Mouse (Mus musculus) erythroblast, adult 5-6 weeks (primary cell): ENCODE measurements around the gene Slc10a3. TPM values are rescaled to one million over a fixed set of nuclear protein-coding genes. Genes with fewer than 3 reads are reported as not detected.

Experiments
- total RNA-seq, 2 experiments: library from RNA; stranded (forward) in 1 of 2; stranded (reverse) in 1 of 2; fragments of 150-400 nt in 1 of 2; fragments of 200-764, 138-1000 nt in 1 of 2; gene quantifications; 2 replicates each; pipeline versions ENCODE4 v1.2.3 to v1.2.4; 2015 to 2017; ENCODE audit warnings: low replicate concordance in 2 of 2

The Slc10a3 gene
- total RNA-seq, 2 experiments from 2014 or later: 2.1 to 3.0 TPM

Other genes with a start within 250 kb of the Slc10a3 start
- gene Opn1mw, start 245.9 kb downstream of the Slc10a3 start, total RNA-seq (2015; ENCODE audit: low replicate concordance): not detected in 2 replicates
- not detected in 2 replicates for gene Opn1mw, start 245.9 kb downstream of the Slc10a3 start, total RNA-seq (2017; ENCODE audit: low replicate concordance)
- 8.5 and 9.4 TPM in 2 replicates for gene Mecp2, start 238.0 kb downstream of the Slc10a3 start, total RNA-seq (2015; ENCODE audit: low replicate concordance)
- 7.2 and 11.4 TPM in 2 replicates for gene Mecp2, start 238.0 kb downstream of the Slc10a3 start, total RNA-seq (2017; ENCODE audit: low replicate concordance)
- not detected in 2 replicates for gene Tex28, start 205.5 kb downstream of the Slc10a3 start, total RNA-seq (2015; ENCODE audit: low replicate concordance)
- gene Tex28, start 205.5 kb downstream of the Slc10a3 start, total RNA-seq (2017; ENCODE audit: low replicate concordance): not detected in 2 replicates
- not detected in 2 replicates for gene Tktl1, start 196.1 kb downstream of the Slc10a3 start, total RNA-seq (2015; ENCODE audit: low replicate concordance)
- gene Tktl1, start 196.1 kb downstream of the Slc10a3 start, total RNA-seq (2017; ENCODE audit: low replicate concordance): not detected in 2 replicates
- gene Flna, start 123.5 kb downstream of the Slc10a3 start, total RNA-seq (2015; ENCODE audit: low replicate concordance): 103 and 133 TPM in 2 replicates
- gene Flna, start 123.5 kb downstream of the Slc10a3 start, total RNA-seq (2017; ENCODE audit: low replicate concordance): 189 and 215 TPM in 2 replicates
- gene Emd, start 118.7 kb downstream of the Slc10a3 start, total RNA-seq (2015; ENCODE audit: low replicate concordance): 26.3 and 29.0 TPM in 2 replicates
- 5.7 and 25.5 TPM in 2 replicates for gene Emd, start 118.7 kb downstream of the Slc10a3 start, total RNA-seq (2017; ENCODE audit: low replicate concordance)
- 743 and 770 TPM in 2 replicates for gene Rpl10, start 102.5 kb downstream of the Slc10a3 start, total RNA-seq (2015; ENCODE audit: low replicate concordance)
- gene Rpl10, start 102.5 kb downstream of the Slc10a3 start, total RNA-seq (2017; ENCODE audit: low replicate concordance): 310 and 397 TPM in 2 replicates
- gene Taz, start 91.4 kb downstream of the Slc10a3 start, total RNA-seq (2015; ENCODE audit: low replicate concordance): 11.5 and 29.0 TPM in 2 replicates
- 7.2 and 24.5 TPM in 2 replicates for gene Taz, start 91.4 kb downstream of the Slc10a3 start, total RNA-seq (2017; ENCODE audit: low replicate concordance)
- gene Dnase1l1, start 91.0 kb downstream of the Slc10a3 start, total RNA-seq (2015; ENCODE audit: low replicate concordance): 27.9 and 29.0 TPM in 2 replicates
- 17.3 and 29.3 TPM in 2 replicates for gene Dnase1l1, start 91.0 kb downstream of the Slc10a3 start, total RNA-seq (2017; ENCODE audit: low replicate concordance)
- gene Atp6ap1, start 76.3 kb downstream of the Slc10a3 start, total RNA-seq (2015; ENCODE audit: low replicate concordance): 144 and 155 TPM in 2 replicates
- gene Atp6ap1, start 76.3 kb downstream of the Slc10a3 start, total RNA-seq (2017; ENCODE audit: low replicate concordance): 143 and 265 TPM in 2 replicates
- 139 and 145 TPM in 2 replicates for gene Gdi1, start 68.4 kb downstream of the Slc10a3 start, total RNA-seq (2015; ENCODE audit: low replicate concordance)
- gene Gdi1, start 68.4 kb downstream of the Slc10a3 start, total RNA-seq (2017; ENCODE audit: low replicate concordance): 60.1 and 128 TPM in 2 replicates
- 16.9 and 18.8 TPM in 2 replicates for gene Fam50a, start 60.3 kb downstream of the Slc10a3 start, total RNA-seq (2015; ENCODE audit: low replicate concordance)
- gene Fam50a, start 60.3 kb downstream of the Slc10a3 start, total RNA-seq (2017; ENCODE audit: low replicate concordance): 6.1 and 36.1 TPM in 2 replicates
- gene Plxna3, start 44.3 kb downstream of the Slc10a3 start, total RNA-seq (2015; ENCODE audit: low replicate concordance): 0.42 TPM in 1 of 2 replicates, not detected in the other
- 0.34 and 2.6 TPM in 2 replicates for gene Plxna3, start 44.3 kb downstream of the Slc10a3 start, total RNA-seq (2017; ENCODE audit: low replicate concordance)
- gene Lage3, start 19.7 kb downstream of the Slc10a3 start, total RNA-seq (2015; ENCODE audit: low replicate concordance): 4.2 and 10.9 TPM in 2 replicates
- 2.4 and 10.9 TPM in 2 replicates for gene Lage3, start 19.7 kb downstream of the Slc10a3 start, total RNA-seq (2017; ENCODE audit: low replicate concordance)
- gene Ubl4a, start 131 bp downstream of the Slc10a3 start, total RNA-seq (2015; ENCODE audit: low replicate concordance): 4.0 and 15.0 TPM in 2 replicates
- gene Ubl4a, start 131 bp downstream of the Slc10a3 start, total RNA-seq (2017; ENCODE audit: low replicate concordance): 3.4 and 6.7 TPM in 2 replicates
- gene Fam3a, start 19.9 kb upstream of the Slc10a3 start, total RNA-seq (2015; ENCODE audit: low replicate concordance): 3.7 and 9.4 TPM in 2 replicates
- gene Fam3a, start 19.9 kb upstream of the Slc10a3 start, total RNA-seq (2017; ENCODE audit: low replicate concordance): 4.0 and 8.8 TPM in 2 replicates
- 5.2 and 14.0 TPM in 2 replicates for gene Ikbkg, start 19.9 kb upstream of the Slc10a3 start, total RNA-seq (2015; ENCODE audit: low replicate concordance)
- gene Ikbkg, start 19.9 kb upstream of the Slc10a3 start, total RNA-seq (2017; ENCODE audit: low replicate concordance): 19.8 and 36.4 TPM in 2 replicates
- 89.3 and 104 TPM in 2 replicates for gene G6pdx, start 55.8 kb upstream of the Slc10a3 start, total RNA-seq (2015; ENCODE audit: low replicate concordance)
- 46.4 and 58.4 TPM in 2 replicates for gene G6pdx, start 55.8 kb upstream of the Slc10a3 start, total RNA-seq (2017; ENCODE audit: low replicate concordance)
- gene Gm6880, start 108.0 kb upstream of the Slc10a3 start, total RNA-seq (2015; ENCODE audit: low replicate concordance): not detected in 2 replicates
- not detected in 2 replicates for gene Gm6880, start 108.0 kb upstream of the Slc10a3 start, total RNA-seq (2017; ENCODE audit: low replicate concordance)
- gene Olfr1326-ps1, start 201.5 kb upstream of the Slc10a3 start, total RNA-seq (2015; ENCODE audit: low replicate concordance): not detected in 2 replicates
- gene Olfr1326-ps1, start 201.5 kb upstream of the Slc10a3 start, total RNA-seq (2017; ENCODE audit: low replicate concordance): not detected in 2 replicates
- not detected in 2 replicates for gene Olfr1325, start 219.3 kb upstream of the Slc10a3 start, total RNA-seq (2015; ENCODE audit: low replicate concordance)
- gene Olfr1325, start 219.3 kb upstream of the Slc10a3 start, total RNA-seq (2017; ENCODE audit: low replicate concordance): not detected in 2 replicates